Mouse (Mus musculus) heart, embryonic 15.5 days (tissue): ENCODE measurements around the gene Pdgfra. TPM values are rescaled to one million over a fixed set of nuclear protein-coding genes. Genes with fewer than 3 reads are reported as not detected.
A peak's percentile ranks its signal among the peaks of the same experiment; 100 is the strongest.

Experiments used
- ATAC-seq: fragments of 200-750 bp; cut with Nextera tagmentation; replicated peaks from 2 replicates; pipeline ENCODE4 v1.8.0; 2017; ENCODE audit warnings: low read depth, moderate TSS enrichment; ENCODE audit not compliant: insufficient number of reproducible peaks, insufficient read depth, low FRiP score
- H3K27ac ChIP-seq: fragments of 300-500 bp; sonication (generic); 2 replicates; pipeline ENCODE4 v1.5.1; 2015; ENCODE audit warnings: mild to moderate bottlenecking, inconsistent platforms
- H3K27me3 ChIP-seq: fragments of 300-500 bp; sonication (generic); 2 replicates; pipeline ENCODE4 v1.6.1; 2015; ENCODE audit warnings: inconsistent platforms
- H3K36me3 ChIP-seq: fragments of 300-500 bp; sonication (generic); 2 replicates; pipeline ENCODE4 v1.6.1; 2015; ENCODE audit warnings: mild to moderate bottlenecking, inconsistent platforms
- H3K4me1 ChIP-seq: fragments of 300-500 bp; sonication (generic); replicated peaks from 2 replicates; pipeline ENCODE4 v1.6.1; 2015; ENCODE audit warnings: inconsistent platforms
- H3K4me2 ChIP-seq: fragments of 300-500 bp; sonication (generic); 2 replicates; pipeline ENCODE4 v1.6.1; 2015; ENCODE audit warnings: inconsistent platforms, mild to moderate bottlenecking, moderate library complexity
- H3K4me3 ChIP-seq: fragments of 300-500 bp; sonication (generic); 2 replicates; pipeline ENCODE4 v1.5.1; 2015; ENCODE audit warnings: mild to moderate bottlenecking, inconsistent platforms
- H3K9ac ChIP-seq: fragments of 300-500 bp; sonication (generic); 2 replicates; pipeline ENCODE4 v1.6.1; 2015; ENCODE audit warnings: mild to moderate bottlenecking, inconsistent platforms
- H3K9me3 ChIP-seq: fragments of 300-500 bp; sonication (generic); replicated peaks from 2 replicates; pipeline ENCODE4 v1.6.1; 2016; ENCODE audit warnings: inconsistent platforms
- WGBS: fragments of 180-500 bp; shearing (Covaris S2); methylation state at CpG from one replicate; pipeline ENCODE4 v1.1.7; 2015; ENCODE audit warnings: mixed read lengths; 5-methylcytosine and 5-hydroxymethylcytosine counted together
- polyA plus RNA-seq: library from polyadenylated mRNA; unstranded; fragments of >200 nt; fragmentation: Nextera tagmentation; extraction: Ambion mirVana; gene quantifications from 2 replicates; pipeline ENCODE4 v1.2.1, GENCODE M21; 2015

Pdgfra gene
- 14.7 and 19.0 TPM in 2 replicates for polyA plus RNA-seq

DNA sequence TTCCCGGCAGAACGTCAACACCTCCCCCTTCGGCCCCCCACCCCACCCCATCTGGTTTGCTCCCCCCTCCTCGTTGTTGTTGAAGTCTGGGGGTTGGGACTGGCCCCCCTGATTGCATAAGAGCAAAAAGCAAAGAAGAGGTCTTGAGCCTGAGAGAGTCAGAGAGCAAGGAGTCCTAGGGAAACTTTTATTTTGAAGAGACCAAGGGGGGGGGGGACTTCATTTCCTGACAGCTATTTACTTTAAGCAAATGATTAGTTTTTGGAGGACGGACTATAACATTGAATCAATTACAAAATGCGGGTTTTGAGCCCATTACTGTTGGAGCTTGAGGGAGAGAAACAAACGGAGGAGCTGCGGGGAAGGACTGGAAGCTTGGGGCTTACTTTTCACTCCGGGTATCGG lies at the start of gene Pdgfra:
Pdgfra (plus strand) TSS at position 272 of the 405 bp plus-strand sequence.
- ATAC-seq: no peak

DNA sequence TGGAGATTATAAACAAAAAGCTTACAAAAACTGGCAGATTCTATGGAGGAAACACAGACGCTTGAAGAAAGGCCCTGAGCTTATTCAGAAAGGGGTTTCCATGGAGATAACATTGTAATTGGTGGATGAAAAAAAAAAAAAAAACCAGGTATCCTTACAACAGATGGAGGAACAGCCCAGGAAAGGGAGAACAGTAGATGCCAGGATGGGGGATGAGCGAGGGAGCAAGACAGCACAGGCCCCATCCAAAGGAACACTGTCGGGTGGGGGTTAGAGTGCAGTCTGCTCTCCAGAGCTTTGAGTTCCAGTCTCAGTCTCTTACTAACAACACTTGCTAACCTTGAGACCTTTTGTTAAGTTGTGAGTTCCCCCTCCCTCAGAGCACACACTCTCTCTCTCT lies 45.6 kb upstream of the Pdgfra start:
- Histone ChIP-seq H3K27me3 (peaks cover 11% of the 10 kb centered on the region), H3K4me1 (no peaks in the 10 kb centered on the region), H3K36me3 (no peaks in the 10 kb centered on the region), H3K4me2 (no peak overlapping the region), H3K9ac (no peak overlapping the region), H3K4me3 (no peak overlapping the region), H3K9me3 (no peaks in the 10 kb centered on the region), H3K27ac (no peak overlapping the region)
- ATAC-seq: no peak
- WGBS: 65% methylated on average over 3 of the region's 3 CpGs

More for the DNA sequence above, at the start of gene Pdgfra:
- H3K4me2 ChIP-seq: peak within 1 kb of the TSS; percentile 69
- no peaks in the 10 kb centered on the region for H3K9me3 ChIP-seq
- peaks cover 75% of the 10 kb centered on the region for H3K27me3 ChIP-seq
- H3K9ac ChIP-seq: peak within 1 kb of the TSS; percentile 60
- H3K4me1 ChIP-seq: peaks cover 62% of the 10 kb centered on the region
- H3K27ac ChIP-seq: peak within 1 kb of the TSS; percentile 72
- H3K4me3 ChIP-seq: peak within 1 kb of the TSS; percentile 47
- no peaks in the 10 kb centered on the region for H3K36me3 ChIP-seq
- WGBS: 2% methylated on average over 10 of the region's 10 CpGs

- no peak for ATAC-seq
- no peaks in the 10 kb centered on the region for H3K9me3 ChIP-seq
- no peak overlapping the region for H3K27ac ChIP-seq
- no peaks in the 10 kb centered on the region for H3K4me1 ChIP-seq
- H3K36me3 ChIP-seq: no peaks in the 10 kb centered on the region
- no peak overlapping the region for H3K4me2 ChIP-seq
- no peak overlapping the region for H3K4me3 ChIP-seq
- H3K27me3 ChIP-seq: peaks cover 3% of the 10 kb centered on the region; the same call in 1 of the 2 replicates
- no peak overlapping the region for H3K9ac ChIP-seq
- 28% methylated on average over 5 of the region's 5 CpGs for WGBS
These were observed 42.7 kb upstream of the Pdgfra start for GRCm38 (mm10) chr5:75109368-75109767.

DNA sequence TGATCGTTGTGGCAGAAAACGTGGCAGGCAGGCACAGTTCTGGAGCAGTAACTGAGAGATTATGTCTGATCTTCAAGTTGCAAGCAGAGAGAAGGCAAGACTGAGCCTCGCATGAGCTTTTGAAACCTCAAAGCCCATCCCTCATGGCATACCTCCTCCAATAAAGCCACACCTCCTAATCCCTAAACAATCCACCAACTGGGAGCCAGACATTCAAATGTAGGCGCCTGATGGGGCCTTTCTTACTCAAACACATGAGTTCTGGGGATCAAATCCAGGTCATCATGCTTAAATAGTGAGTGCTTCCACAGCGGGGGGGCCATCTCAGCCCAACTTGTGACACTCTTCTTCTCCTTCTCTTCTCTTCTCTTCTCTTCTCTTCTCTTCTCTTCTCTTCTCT lies 40.3 kb upstream of the Pdgfra start:
- Histone ChIP-seq H3K9ac (no peak overlapping the region), H3K4me3 (no peak overlapping the region), H3K27ac (no peak overlapping the region), H3K27me3 (peaks cover 8% of the 10 kb centered on the region; the same call in 1 of the 2 replicates), H3K4me1 (no peaks in the 10 kb centered on the region), H3K9me3 (no peaks in the 10 kb centered on the region), H3K4me2 (no peak overlapping the region), H3K36me3 (no peaks in the 10 kb centered on the region)
- 62% methylated on average over 5 of the region's 5 CpGs for WGBS
- ATAC-seq: no peak

- Histone ChIP-seq H3K27me3 (peaks cover 4% of the 10 kb centered on the region; the same call in 1 of the 2 replicates), H3K9ac (no peak overlapping the region), H3K9me3 (no peaks in the 10 kb centered on the region), H3K4me2 (no peak overlapping the region), H3K4me3 (no peak overlapping the region), H3K4me1 (no peaks in the 10 kb centered on the region), H3K27ac (no peak overlapping the region), H3K36me3 (no peaks in the 10 kb centered on the region)
- no peak for ATAC-seq
- WGBS: 64% methylated on average over 7 of the region's 7 CpGs
These were observed 33.3 kb upstream of the Pdgfra start for GRCm38 (mm10) chr5:75118840-75119239.

- no peak overlapping the region for H3K4me2 ChIP-seq
- H3K4me3 ChIP-seq: no peak overlapping the region
- 31% methylated on average over 5 of the region's 5 CpGs for WGBS
- ATAC-seq: no peak
- H3K9me3 ChIP-seq: no peaks in the 10 kb centered on the region
- no peaks in the 10 kb centered on the region for H3K27me3 ChIP-seq
- H3K36me3 ChIP-seq: no peaks in the 10 kb centered on the region
- no peaks in the 10 kb centered on the region for H3K4me1 ChIP-seq
- no peak overlapping the region for H3K9ac ChIP-seq
- no peak overlapping the region for H3K27ac ChIP-seq
These were observed 30.4 kb upstream of the Pdgfra start for GRCm38 (mm10) chr5:75121646-75122045.

DNA sequence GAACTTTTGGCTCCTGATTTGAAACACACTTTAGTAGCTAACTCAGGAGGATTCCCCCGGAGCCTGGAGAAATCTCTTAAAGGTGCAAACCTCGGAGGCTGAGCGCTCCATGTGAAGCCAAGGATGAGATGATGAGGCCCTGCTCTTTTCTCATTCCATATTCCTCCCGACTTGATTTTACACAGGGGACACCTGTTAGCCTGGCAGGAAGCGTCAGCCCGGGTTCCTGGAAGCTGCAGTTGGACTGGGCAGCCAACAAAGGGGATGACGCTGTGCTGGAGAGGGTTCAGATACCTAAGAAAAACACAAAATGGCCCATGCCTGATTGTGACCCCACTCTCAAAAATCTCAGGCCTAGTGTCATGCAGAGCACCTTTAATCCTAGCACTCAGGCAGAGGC lies 17.4 kb upstream of the Pdgfra start:
- no peak overlapping the region for H3K9ac ChIP-seq
- H3K4me2 ChIP-seq: no peak overlapping the region
- H3K27me3 ChIP-seq: peaks cover 3% of the 10 kb centered on the region; the same call in 1 of the 2 replicates
- no peak overlapping the region for H3K4me3 ChIP-seq
- H3K36me3 ChIP-seq: no peaks in the 10 kb centered on the region
- WGBS: 75% methylated on average over 7 of the region's 7 CpGs
- H3K27ac ChIP-seq: no peak overlapping the region
- no peaks in the 10 kb centered on the region for H3K4me1 ChIP-seq
- no peaks in the 10 kb centered on the region for H3K9me3 ChIP-seq
- no peak for ATAC-seq

DNA sequence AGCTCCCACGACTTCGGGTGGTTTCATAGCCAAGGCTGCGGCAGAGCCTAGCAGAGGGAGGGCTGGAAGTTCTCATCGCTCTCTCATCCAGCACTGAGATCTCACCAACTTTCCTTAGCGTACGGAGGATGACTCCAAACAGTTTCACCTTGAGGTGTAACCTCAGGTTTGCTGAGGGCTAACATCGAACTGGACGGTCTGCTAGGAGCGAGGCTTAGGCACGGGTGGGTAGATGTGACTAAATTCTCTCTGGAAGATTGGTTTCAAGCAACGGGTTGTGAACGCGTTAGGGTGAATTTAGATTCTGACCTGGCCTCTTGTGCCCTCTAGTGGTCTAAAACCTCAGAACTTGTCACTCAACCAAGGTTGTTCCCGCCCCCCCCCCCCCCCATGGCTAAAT lies 9.0 kb upstream of the Pdgfra start:
- Histone ChIP-seq H3K9ac (peak overlapping the region; percentile 17; the same call in 1 of the 2 replicates), H3K4me3 (peak overlapping the region; percentile 37), H3K4me2 (peak overlapping the region; percentile 64), H3K9me3 (no peaks in the 10 kb centered on the region), H3K36me3 (no peaks in the 10 kb centered on the region), H3K4me1 (peaks cover 6% of the 10 kb centered on the region; the same call in 1 of the 2 replicates), H3K27me3 (peaks cover 43% of the 10 kb centered on the region), H3K27ac (no peak overlapping the region)
- 2% methylated on average over 14 of the region's 14 CpGs for WGBS
- ATAC-seq: peak; percentile 31; the same call in 1 of the 2 replicates

- no peak overlapping the region for H3K9ac ChIP-seq
- no peak overlapping the region for H3K27ac ChIP-seq
- no peaks in the 10 kb centered on the region for H3K36me3 ChIP-seq
- H3K4me1 ChIP-seq: peaks cover 13% of the 10 kb centered on the region
- H3K4me3 ChIP-seq: no peak overlapping the region
- WGBS: 24% methylated on average over 7 of the region's 7 CpGs
- peaks cover 50% of the 10 kb centered on the region for H3K27me3 ChIP-seq
- H3K4me2 ChIP-seq: peak overlapping the region; percentile 64
- ATAC-seq: no peak
- H3K9me3 ChIP-seq: no peaks in the 10 kb centered on the region
These were observed 8.3 kb upstream of the Pdgfra start for GRCm38 (mm10) chr5:75143767-75144166.

DNA sequence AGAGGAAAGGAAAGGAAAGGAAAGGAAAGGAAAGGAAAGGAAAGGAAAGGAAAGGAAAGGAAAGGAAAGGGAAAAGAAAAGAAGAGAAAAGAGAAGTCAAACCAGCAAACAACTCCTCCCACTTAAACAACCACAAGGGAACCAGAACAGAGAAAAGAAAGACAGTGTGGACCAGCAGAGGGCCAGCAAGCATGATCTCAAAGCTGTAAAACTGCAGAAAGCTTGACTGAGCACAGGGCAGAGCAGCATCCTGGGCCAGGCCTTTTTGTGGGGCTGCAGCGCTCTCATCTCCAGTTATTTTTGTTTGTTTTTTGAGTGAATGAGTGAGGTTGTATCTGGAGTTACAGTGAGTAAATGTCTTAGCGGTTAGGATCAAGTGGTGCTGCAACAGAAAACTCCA lies 6.8 kb upstream of the Pdgfra start:
- H3K4me1 ChIP-seq: peaks cover 24% of the 10 kb centered on the region
- H3K9me3 ChIP-seq: no peaks in the 10 kb centered on the region
- no peak overlapping the region for H3K4me2 ChIP-seq
- H3K9ac ChIP-seq: no peak overlapping the region
- H3K27me3 ChIP-seq: peaks cover 63% of the 10 kb centered on the region
- WGBS: 75% methylated on average over 2 of the region's 2 CpGs
- no peak for ATAC-seq
- no peak overlapping the region for H3K4me3 ChIP-seq
- H3K27ac ChIP-seq: no peak overlapping the region
- no peaks in the 10 kb centered on the region for H3K36me3 ChIP-seq

GRCm38 (mm10) chr5:75146469-75146868 lies 5.6 kb upstream of the Pdgfra start:
- ATAC-seq: no peak
- WGBS: 64% methylated on average over 1 of the region's 1 CpGs
- peaks cover 72% of the 10 kb centered on the region for H3K27me3 ChIP-seq

GRCm38 (mm10) chr5:75148343-75149127 lies 3.6 kb upstream of the Pdgfra start:
- ATAC-seq: no peak; the same call in 1 of the 2 replicates
- H3K4me1 ChIP-seq: peaks cover 41% of the 10 kb centered on the region
- peaks cover 87% of the 10 kb centered on the region for H3K27me3 ChIP-seq
- H3K36me3 ChIP-seq: no peaks in the 10 kb centered on the region
- no peaks in the 10 kb centered on the region for H3K9me3 ChIP-seq
- H3K9ac ChIP-seq: no peak overlapping the region
- peak overlapping the region; percentile 62 for H3K27ac ChIP-seq
- peak overlapping the region; percentile 47 for H3K4me3 ChIP-seq
- H3K4me2 ChIP-seq: peak overlapping the region; percentile 57
- 3% methylated on average over 30 of the region's 30 CpGs for WGBS

More at GRCm38 (mm10) chr5:75146469-75146868, 5.6 kb upstream of the Pdgfra start:
- peaks cover 34% of the 10 kb centered on the region for H3K4me1 ChIP-seq
- no peak overlapping the region for H3K27ac ChIP-seq
- no peaks in the 10 kb centered on the region for H3K9me3 ChIP-seq
- H3K4me2 ChIP-seq: no peak overlapping the region
- H3K4me3 ChIP-seq: no peak overlapping the region
- no peak overlapping the region for H3K9ac ChIP-seq
- H3K36me3 ChIP-seq: no peaks in the 10 kb centered on the region
